Mouse (Mus musculus) right cerebral cortex, adult 2 months (tissue): ENCODE data around the gene Klra9.
"Not testable (repeated sequence)": the region's sequence is repeated elsewhere in the genome, so short reads cannot be mapped to it uniquely, and the experiment has no call there.

Experiments
- DNase-seq, 2 experiments: peaks; one replicate each; pipeline ENCODE4 v3.0.0; 2021 to 2022; ENCODE audit warnings: low spot score in 2 of 2

The Klra9 gene

DNA sequence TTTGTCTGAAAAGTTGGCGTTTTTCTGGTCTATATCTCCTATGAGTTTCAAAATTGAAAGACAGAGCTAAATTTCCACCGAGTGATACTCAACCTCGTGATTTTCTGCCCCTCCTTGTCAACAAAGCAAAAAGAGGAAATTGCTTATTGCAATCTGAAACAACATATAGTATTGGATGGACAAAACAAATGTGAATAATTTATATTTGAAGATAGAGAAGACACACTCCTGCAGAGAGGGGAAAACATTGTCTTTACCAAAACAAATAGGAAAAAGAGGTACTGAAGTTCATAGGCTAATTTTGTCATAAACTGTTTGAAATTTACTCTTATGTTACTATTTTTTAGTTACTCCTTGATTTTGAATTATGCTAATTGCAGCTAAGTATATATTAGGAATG is at the start of gene Klra9:
Gene Klra9 (minus strand): TSS at position 101 of the 400 bp plus-strand sequence.
- not testable (repeated sequence) for DNase-seq

GRCm38 (mm10) chr6:130237536-130237935 is 44.6 kb upstream of the Klra9 start:
- DNase-seq, result no peak

- no peak for DNase-seq
Observed at GRCm38 (mm10) chr6:130236635-130237034, 43.7 kb upstream of the Klra9 start.

- no peak for DNase-seq
Observed at GRCm38 (mm10) chr6:130233222-130233621, 40.3 kb upstream of the Klra9 start, which contains the start of gene Klra7. Gene Klra7, minus strand, starts transcription at chr6:130233322.

DNA sequence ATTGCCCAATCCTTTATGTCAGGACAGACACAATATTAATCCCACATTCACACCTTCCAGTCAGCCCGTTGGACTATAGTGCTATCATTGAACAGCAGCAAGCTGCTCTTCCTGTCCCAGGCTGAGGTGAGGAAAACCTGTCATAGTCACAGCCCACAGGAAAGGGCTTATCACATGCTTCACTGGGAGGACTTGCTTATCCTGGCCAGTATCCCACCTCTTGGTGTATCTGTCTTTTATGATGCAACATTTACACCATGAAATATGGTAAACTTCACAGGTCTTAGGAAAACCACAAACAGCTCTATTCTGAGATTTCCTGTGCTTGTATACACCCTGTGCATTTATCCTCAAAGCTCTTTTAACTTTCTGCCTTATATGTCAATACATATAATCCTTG is 4.5 kb upstream of the Klra9 start:
- not testable (repeated sequence) for DNase-seq

DNA sequence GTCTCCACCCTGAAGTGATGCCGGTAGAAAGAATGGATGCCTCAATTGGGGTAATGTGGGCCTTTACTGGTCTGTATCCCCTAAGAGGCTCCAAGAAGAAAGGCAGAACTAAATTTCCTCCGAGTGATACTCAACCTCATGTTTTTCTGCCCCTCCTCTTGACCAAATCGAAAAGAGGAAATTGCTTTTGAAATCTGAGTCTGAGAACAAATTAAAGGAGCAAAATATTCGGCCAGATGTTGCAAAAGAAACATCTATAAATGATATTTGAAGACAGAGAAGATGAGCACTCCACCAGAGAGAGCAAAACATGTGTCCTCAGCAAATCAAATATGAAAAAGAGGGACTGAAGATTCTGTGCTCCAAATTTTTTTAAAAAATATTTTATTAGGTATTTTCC is 63.1 kb downstream of the Klra9 start, which contains the start of gene Klra8:
Gene Klra8 (minus strand): TSS at position 101 of the 400 bp plus-strand sequence.
- not testable (repeated sequence) for DNase-seq
